In genomic region chr12:112977156-112977555, GRCm38 (mm10) we compare ENCODE assay signal across 8 mouse cellular contexts. TPM values are rescaled to one million over a fixed set of nuclear protein-coding genes. Genes with fewer than 3 reads are reported as not detected.
DNase-seq lines count a peak whose midpoint lies in the region; ATAC-seq and TF ChIP-seq lines count a peak whose summit lies in the region.

No protein-coding gene starts in this region.

- TF ChIP-seq POLR2A in testis, adult 2 months (IDR thresholded peaks at IDR 0.05; ENCODE audit: control insufficient read depth, low read depth, low read length) = no peak

- ATAC-seq in limb, embryonic 15.5 days (ENCODE audit: insufficient number of reproducible peaks, low FRiP score, low TSS enrichment, low read depth) = no peak
- ATAC-seq in megakaryocyte-erythroid progenitor cell, adult 5-6 weeks (replicated peaks; ENCODE audit: low FRiP score, low TSS enrichment, poor library complexity, severe bottlenecking) = no peak

- peaks cover 6% of the 10 kb centered on the region for H3K4me1 ChIP-seq in testis, adult 2 months (ENCODE audit: control insufficient read depth, insufficient read depth, low read length)
- H3K4me1 ChIP-seq in limb, embryonic 15.5 days = peaks cover 21% of the 10 kb centered on the region

- peak overlapping the region; percentile 57 for H3K9ac ChIP-seq in limb, embryonic 15.5 days

- peaks cover 1% of the 10 kb centered on the region for H3K36me3 ChIP-seq in testis, adult 2 months (ENCODE audit: control insufficient read depth, insufficient read depth, low read length)
- H3K36me3 ChIP-seq in limb, embryonic 15.5 days = peaks cover 77% of the 10 kb centered on the region

- H3K4me2 ChIP-seq in limb, embryonic 15.5 days = peak overlapping the region; percentile 89

- peak; percentile 40 to 43 for DNase-seq in frontal cortex, postnatal 36 days (ENCODE audit: low spot score in 2 of 2)
- DNase-seq in frontal cortex, postnatal 10 days (ENCODE audit: low spot score in 2 of 2) = no peak
- DNase-seq in testis, postnatal 10 days (ENCODE audit: low spot score) = no peak
- DNase-seq in adrenal gland, postnatal 14 days = no peak
- no peak for DNase-seq in thymus, postnatal 25 days

- peak overlapping the region; percentile 10 for H3K27ac ChIP-seq in testis, adult 2 months (ENCODE audit: control insufficient read depth, insufficient read depth, low read depth, low read length)
- H3K27ac ChIP-seq in limb, embryonic 15.5 days = peak overlapping the region; percentile 94

- TF ChIP-seq CTCF in testis, adult 2 months (IDR thresholded peaks at IDR 0.05; ENCODE audit: control insufficient read depth, insufficient read depth, insufficient replicate concordance, low read depth, low read length) = no peak

- no peaks in the 10 kb centered on the region for H3K9me3 ChIP-seq in limb, embryonic 15.5 days

- 42% methylated on average over 12 of the region's 12 CpGs for WGBS in limb, embryonic 15.5 days

- H3K27me3 ChIP-seq in testis, adult 2 months (ENCODE audit: control insufficient read depth, insufficient read depth, low read length) = no peaks in the 10 kb centered on the region
- H3K27me3 ChIP-seq in limb, embryonic 15.5 days = no peaks in the 10 kb centered on the region

- peak overlapping the region; percentile 81 for H3K4me3 ChIP-seq in testis, adult 2 months (ENCODE audit: control insufficient read depth, low read depth, low read length)
- H3K4me3 ChIP-seq in limb, embryonic 15.5 days = peak overlapping the region; percentile 74

RNA-seq across cellular contexts. Expression of gene Btbd6, which starts 0.9 kb away (rescaled TPM):
- 5.5 and 7.5 TPM in 2 replicates for polyA plus RNA-seq in testis, adult 2 months (2012; rRNA removed)
- polyA plus RNA-seq in limb, embryonic 15.5 days (2015; fragmentation: Nextera tagmentation; extraction: Ambion mirVana) = 25.4 and 26.3 TPM in 2 replicates
- 18.3 and 21.1 TPM in 2 replicates for total RNA-seq in adrenal gland, postnatal 14 days (2021)
- total RNA-seq in megakaryocyte-erythroid progenitor cell, adult 5-6 weeks (2014; fragmentation: Nextera tagmentation) = 4.2 and 6.5 TPM in 2 replicates
- total RNA-seq in megakaryocyte-erythroid progenitor cell, adult 5-6 weeks (2017) = 5.0 and 8.7 TPM in 2 replicates

RNA-seq across cellular contexts. Expression of gene Brf1, which starts 23.3 kb away (rescaled TPM):
- polyA plus RNA-seq in testis, adult 2 months (2012; rRNA removed) = 67.1 and 67.8 TPM in 2 replicates
- 57.1 and 61.7 TPM in 2 replicates for polyA plus RNA-seq in limb, embryonic 15.5 days (2015; fragmentation: Nextera tagmentation; extraction: Ambion mirVana)
- total RNA-seq in adrenal gland, postnatal 14 days (2021) = 46.3 and 57.7 TPM in 2 replicates
- total RNA-seq in megakaryocyte-erythroid progenitor cell, adult 5-6 weeks (2014; fragmentation: Nextera tagmentation) = 79.6 and 114 TPM in 2 replicates
- 58.8 and 83.3 TPM in 2 replicates for total RNA-seq in megakaryocyte-erythroid progenitor cell, adult 5-6 weeks (2017)

RNA-seq across cellular contexts. Expression of gene Nudt14, which starts 35.2 kb away (rescaled TPM):
- polyA plus RNA-seq in testis, adult 2 months (2012; rRNA removed) = 14.8 and 15.6 TPM in 2 replicates
- 70.5 and 71.2 TPM in 2 replicates for polyA plus RNA-seq in limb, embryonic 15.5 days (2015; fragmentation: Nextera tagmentation; extraction: Ambion mirVana)
- 32.5 and 35.7 TPM in 2 replicates for total RNA-seq in adrenal gland, postnatal 14 days (2021)
- 9.9 and 22.9 TPM in 2 replicates for total RNA-seq in megakaryocyte-erythroid progenitor cell, adult 5-6 weeks (2014; fragmentation: Nextera tagmentation)
- total RNA-seq in megakaryocyte-erythroid progenitor cell, adult 5-6 weeks (2017) = 1.9 and 7.5 TPM in 2 replicates

RNA-seq across cellular contexts. Expression of gene Pacs2, which starts 37.2 kb away (rescaled TPM):
- 216 and 228 TPM in 2 replicates for polyA plus RNA-seq in testis, adult 2 months (2012; rRNA removed)
- 12.9 and 13.8 TPM in 2 replicates for polyA plus RNA-seq in limb, embryonic 15.5 days (2015; fragmentation: Nextera tagmentation; extraction: Ambion mirVana)
- total RNA-seq in adrenal gland, postnatal 14 days (2021) = 30.0 and 31.1 TPM in 2 replicates
- total RNA-seq in megakaryocyte-erythroid progenitor cell, adult 5-6 weeks (2014; fragmentation: Nextera tagmentation) = 31.6 and 33.3 TPM in 2 replicates
- total RNA-seq in megakaryocyte-erythroid progenitor cell, adult 5-6 weeks (2017) = 9.4 and 10.0 TPM in 2 replicates

RNA-seq across cellular contexts. Expression of gene Jag2, which starts 47.6 kb away (rescaled TPM):
- polyA plus RNA-seq in testis, adult 2 months (2012; rRNA removed) = 9.4 and 10.9 TPM in 2 replicates
- polyA plus RNA-seq in limb, embryonic 15.5 days (2015; fragmentation: Nextera tagmentation; extraction: Ambion mirVana) = 10.3 and 11.6 TPM in 2 replicates
- 18.6 and 20.8 TPM in 2 replicates for total RNA-seq in adrenal gland, postnatal 14 days (2021)
- total RNA-seq in megakaryocyte-erythroid progenitor cell, adult 5-6 weeks (2014; fragmentation: Nextera tagmentation) = 0.11 and 0.99 TPM in 2 replicates
- 0.23 and 5.7 TPM in 2 replicates for total RNA-seq in megakaryocyte-erythroid progenitor cell, adult 5-6 weeks (2017)

Comparison
In these comparisons a context has a peak if more than half of its experiments do, and no peak if none do; other contexts are left out.
1. DNase-seq: peak in frontal cortex, postnatal 36 days (2 of 2); none in frontal cortex, postnatal 10 days (0 of 2), testis, postnatal 10 days (single experiment), adrenal gland, postnatal 14 days (single experiment) and thymus, postnatal 25 days (single experiment).